Mouse (Mus musculus) pancreas, adult 10 weeks (tissue): Measurements from ENCODE around the gene Ccdc14. TPM values are rescaled to one million over a fixed set of nuclear protein-coding genes. Genes with fewer than 3 reads are reported as not detected.

Experiments used
- polyA plus RNA-seq: library from polyadenylated mRNA; stranded (reverse); fragments of 350-450 nt; fragmentation: Illumina TruSeq; extraction: RNeasy Lipid Tissue Mini Kit (QIAGEN cat#74804); gene quantifications from one replicate; pipeline ENCODE4 v1.2.3, GENCODE M21; 2015; ENCODE audit warnings: low read depth, low replicate concordance; ENCODE audit not compliant: insufficient read depth

Gene Ccdc14
- 1.3 TPM for polyA plus RNA-seq

GRCm38 (mm10) chr16:34690334-34691144 lies at the start of gene Ccdc14:
Gene Ccdc14, plus strand, starts transcription at chr16:34690616.

GRCm38 (mm10) chr16:34649621-34650020 lies 40.8 kb upstream of the Ccdc14 start, which contains the start of gene Ropn1:
Gene Ropn1, plus strand, starts transcription at chr16:34649921.

GRCm38 (mm10) chr16:34745065-34745585 lies 54.7 kb downstream of the Ccdc14 start, which contains the start of gene Mylk:
Gene Mylk, plus strand, starts transcription at chr16:34745210.

Other genes with a start within 250 kb of the Ccdc14 start
- gene Kalrn, start 117.1 kb upstream of the Ccdc14 start, polyA plus RNA-seq = 4.2 TPM
- gene Ropn1, start 40.7 kb upstream of the Ccdc14 start, polyA plus RNA-seq = not detected
- 12.9 TPM for gene Mylk, start 54.6 kb downstream of the Ccdc14 start, polyA plus RNA-seq